Mouse (Mus musculus): ENCODE measurements around the gene Cstb. TPM values are rescaled to one million over a fixed set of nuclear protein-coding genes. Genes with fewer than 3 reads are reported as not detected.
A peak's percentile ranks its signal among the peaks of the same experiment; 100 is the strongest.

Gene Cstb
- total RNA-seq (2021): 10 to 100 TPM; 13.6 to 13.8 TPM
- long read RNA-seq, experiment 1, transcript Cstb-201 (3 exons, 603 nt): major isoform, 43 of 43 reads
- long read RNA-seq, experiment 1, partial matches to known transcripts: 0 of 43 reads
- long read RNA-seq, experiment 1, other reads (novel, unspliced or antisense): 0 of 43 reads
- long read RNA-seq, experiment 2, transcript Cstb-201 (3 exons, 603 nt): major isoform, 42 of 42 reads
- long read RNA-seq, experiment 2, partial matches to known transcripts: 0 of 42 reads
- long read RNA-seq, experiment 2, other reads (novel, unspliced or antisense): 0 of 42 reads

DNA sequence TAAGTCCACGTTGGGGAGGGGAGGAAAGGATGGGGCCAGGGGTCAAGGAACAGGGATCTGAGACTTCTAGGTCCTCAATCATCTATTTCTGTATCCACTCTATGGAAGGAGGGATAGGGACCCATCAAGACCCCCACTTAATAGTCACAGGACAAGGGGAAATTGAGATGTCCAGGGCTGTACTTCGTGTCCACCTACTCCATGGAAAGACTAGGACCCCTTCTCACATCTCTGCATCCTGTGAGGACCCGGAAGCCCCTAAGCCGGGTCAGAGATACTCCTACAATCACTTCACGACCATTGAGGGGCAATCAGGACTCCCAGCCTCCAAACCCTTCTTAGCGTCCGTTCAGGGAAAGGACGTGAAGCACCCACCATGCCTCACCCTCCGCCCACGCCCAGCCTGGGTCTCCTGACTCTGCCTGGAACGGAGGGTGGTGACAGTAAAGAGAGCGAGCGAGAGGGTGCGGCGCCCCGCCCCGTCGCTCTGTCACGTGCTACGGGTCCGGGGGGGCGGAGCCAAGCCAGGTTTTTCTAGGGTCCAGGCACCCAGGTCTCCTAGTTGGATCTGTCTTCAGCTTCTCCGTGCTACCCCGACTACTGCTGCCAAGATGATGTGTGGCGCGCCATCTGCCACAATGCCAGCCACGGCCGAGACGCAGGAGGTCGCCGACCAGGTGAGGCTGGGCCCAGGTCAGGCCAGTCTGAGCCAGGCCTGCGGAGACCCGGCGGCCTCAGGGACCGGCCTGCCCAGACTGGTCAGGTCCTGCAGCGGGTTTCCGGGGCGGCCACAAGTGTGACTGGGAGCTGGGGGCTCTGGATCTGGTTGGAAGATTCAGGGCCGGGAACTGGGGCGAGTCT lies at the start of gene Cstb:
Cstb (plus strand) TSS at position 489 of the 861 bp plus-strand sequence.
- intact Hi-C loops (cut with DNase I): no loop called here
- peak; percentile 74 for DNase-seq

DNA sequence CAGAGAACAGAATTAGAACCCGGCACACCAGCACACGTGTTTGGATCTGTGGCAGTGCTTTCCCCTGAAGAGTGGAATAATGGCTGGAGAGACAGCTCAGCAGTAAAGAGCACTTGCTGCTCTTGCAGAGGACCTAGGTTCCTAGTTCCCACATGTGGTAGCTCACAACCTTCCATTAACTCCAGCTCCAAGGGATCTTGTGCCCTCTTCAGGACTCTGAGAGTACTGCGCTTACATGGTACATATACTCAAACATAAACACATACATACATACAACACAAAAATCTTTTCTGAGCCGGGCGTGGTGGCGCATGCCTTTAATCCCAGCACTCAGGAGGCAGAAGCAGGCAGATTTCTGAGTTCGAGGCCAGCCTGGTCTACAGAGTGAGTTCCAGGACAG lies 47.0 kb upstream of the Cstb start:
- intact Hi-C loops (cut with DNase I): no loop called here
- no peak for DNase-seq

DNA sequence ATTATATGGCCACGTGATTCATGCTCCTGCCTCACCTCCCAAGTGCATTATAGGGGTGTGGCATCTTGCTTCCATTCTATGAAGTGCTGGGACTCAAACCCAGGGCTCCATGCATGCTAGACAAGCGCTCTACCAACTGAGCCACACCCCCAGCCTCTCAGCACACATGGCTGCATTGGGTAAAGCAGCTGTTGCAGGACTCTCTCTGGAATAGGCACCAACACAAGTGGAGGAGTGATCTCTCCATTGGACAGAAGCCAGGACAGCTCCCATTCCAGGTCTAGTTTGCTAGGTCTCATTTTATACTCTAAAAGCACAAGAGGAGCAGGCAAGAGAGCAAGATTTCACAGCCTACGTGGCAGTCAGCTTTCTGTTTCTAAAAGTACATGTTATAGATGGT lies 41.9 kb upstream of the Cstb start:
- intact Hi-C loops (cut with DNase I): no loop called here
- DNase-seq: no peak

DNA sequence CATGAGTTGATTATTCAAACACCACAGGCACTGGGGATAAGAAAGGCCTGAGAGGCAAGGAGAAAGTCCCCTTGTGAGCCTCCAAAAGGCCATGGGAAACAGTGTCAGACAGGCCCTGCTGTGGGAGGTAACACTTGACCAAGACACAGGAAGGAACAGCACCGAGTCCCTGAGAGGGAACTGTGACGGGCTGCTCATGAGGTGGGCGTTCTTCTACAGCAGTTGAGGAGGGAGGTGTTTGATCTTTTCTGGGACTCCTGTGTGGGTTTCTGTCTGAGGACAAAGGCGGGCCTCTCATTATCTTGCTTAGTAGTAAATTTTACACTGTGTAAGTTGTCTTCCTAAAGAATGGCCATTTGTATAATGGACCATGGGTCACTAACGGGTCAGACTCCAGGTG lies 39.9 kb upstream of the Cstb start:
- intact Hi-C loops (cut with DNase I): no loop called here
- no peak for DNase-seq

DNA sequence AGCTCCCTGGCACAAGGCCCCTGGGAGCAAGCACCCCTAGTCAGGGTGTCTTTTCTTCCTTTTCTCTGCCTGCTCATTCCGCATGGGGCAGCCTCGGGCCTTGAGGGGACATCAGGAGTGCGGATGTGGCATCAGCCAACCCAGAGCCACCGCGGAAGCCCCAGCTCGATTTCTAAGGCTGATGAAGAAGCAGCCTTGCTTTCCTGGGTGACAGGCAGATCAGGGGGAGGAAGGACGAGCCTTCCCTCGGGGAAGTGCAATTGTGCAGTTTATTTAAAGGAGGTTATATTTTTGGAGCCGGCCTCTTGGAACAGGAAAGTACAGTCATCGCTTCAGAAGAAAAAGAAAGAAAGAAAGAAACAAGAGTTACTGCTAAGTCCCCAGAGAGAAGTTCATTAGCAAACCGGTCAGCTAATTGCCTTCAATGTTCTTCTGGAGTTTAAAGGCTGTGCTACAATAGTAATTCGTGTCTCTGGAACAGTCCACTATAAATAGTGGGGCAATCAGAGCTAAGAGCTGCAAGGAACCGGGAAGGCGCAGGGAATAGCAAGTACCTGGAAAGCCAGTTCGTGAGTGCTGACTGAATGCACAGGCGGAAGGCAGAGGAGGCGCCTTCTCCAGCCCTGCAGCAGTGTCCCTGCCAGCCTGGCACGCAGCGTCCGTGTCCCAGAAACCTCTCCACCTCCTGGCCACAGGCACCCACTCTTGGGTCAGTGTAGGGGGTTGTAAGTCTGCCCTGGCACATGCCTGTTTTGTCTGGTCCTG lies 37.1 kb upstream of the Cstb start:
- intact Hi-C loops (cut with DNase I): no loop called here
- DNase-seq: no peak

DNA sequence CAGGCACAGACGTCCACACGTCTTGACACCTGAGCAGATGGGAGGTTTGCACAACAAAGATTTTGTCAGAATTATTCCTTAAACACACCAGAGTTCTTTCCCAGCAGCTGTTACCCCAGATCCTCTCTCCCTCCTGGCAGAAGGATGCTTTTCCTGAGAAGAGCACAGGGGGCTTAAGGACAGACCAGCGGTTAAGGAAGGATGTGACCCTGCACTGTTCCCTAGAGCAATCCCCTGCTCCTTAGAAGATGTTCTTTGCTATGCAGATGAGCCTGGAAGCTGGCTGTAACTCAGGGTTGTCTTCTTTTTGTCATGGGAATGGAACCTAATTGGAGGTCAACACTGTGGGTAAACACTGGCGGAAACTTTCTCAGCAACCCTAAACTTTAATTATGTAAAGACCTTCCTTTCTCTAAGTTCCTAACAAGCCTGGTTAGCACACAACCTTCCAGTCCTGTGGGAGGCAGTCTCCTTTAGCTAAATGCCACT lies 34.4 kb upstream of the Cstb start:
- no peak for DNase-seq
- intact Hi-C loops (cut with DNase I): loop anchor here (5.0 kb wide), 1 partner anchor 39 kb away; the partner anchor contains the start of gene Agpat3

DNA sequence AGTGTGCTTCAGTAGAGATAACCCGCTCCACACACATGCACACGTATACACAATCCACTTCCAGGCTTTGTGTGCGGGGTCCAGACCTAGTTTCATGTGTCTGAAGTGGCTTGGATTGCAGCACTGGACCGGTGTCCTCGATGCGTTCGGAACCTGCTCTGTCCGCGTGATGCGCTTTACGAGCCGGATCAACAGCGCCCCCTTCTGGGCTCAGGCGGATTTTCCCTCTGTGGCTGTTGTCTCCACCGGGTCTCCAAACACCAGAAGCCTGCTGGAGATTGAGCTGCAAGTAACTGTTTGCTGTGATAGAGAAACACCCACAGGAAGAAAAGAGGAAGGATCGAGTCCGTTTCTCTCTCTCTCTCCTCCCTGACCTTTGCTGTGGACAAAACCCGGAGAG lies 33.4 kb upstream of the Cstb start:
- peak; percentile 67 to 77 for DNase-seq
- intact Hi-C loops (cut with DNase I): loop anchor here (2.0 to 5.0 kb wide), 3 partner anchors 40 to 113 kb away; partner anchors contain the start of gene Agpat3

DNA sequence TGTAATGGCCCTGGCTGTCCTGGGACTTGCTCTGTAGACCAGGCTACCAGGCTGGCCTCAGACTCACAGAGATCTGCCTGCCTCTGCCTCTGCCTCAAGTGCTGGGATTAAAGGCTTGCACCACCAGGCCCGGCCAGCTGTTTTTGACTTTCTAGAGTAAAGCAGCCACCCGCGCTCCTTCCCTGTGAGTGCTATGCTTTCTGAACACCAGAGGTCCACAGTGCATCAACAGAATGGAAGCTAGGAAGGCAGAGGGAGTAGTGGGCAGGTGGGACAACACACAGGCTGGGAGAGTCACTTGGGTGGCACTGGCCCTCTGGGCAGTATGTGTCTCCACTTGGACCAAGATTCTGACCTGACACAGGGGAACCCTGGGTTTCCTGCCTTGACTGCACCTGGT lies 30.1 kb upstream of the Cstb start:
- no peak for DNase-seq
- intact Hi-C loops (cut with DNase I): no loop called here

DNA sequence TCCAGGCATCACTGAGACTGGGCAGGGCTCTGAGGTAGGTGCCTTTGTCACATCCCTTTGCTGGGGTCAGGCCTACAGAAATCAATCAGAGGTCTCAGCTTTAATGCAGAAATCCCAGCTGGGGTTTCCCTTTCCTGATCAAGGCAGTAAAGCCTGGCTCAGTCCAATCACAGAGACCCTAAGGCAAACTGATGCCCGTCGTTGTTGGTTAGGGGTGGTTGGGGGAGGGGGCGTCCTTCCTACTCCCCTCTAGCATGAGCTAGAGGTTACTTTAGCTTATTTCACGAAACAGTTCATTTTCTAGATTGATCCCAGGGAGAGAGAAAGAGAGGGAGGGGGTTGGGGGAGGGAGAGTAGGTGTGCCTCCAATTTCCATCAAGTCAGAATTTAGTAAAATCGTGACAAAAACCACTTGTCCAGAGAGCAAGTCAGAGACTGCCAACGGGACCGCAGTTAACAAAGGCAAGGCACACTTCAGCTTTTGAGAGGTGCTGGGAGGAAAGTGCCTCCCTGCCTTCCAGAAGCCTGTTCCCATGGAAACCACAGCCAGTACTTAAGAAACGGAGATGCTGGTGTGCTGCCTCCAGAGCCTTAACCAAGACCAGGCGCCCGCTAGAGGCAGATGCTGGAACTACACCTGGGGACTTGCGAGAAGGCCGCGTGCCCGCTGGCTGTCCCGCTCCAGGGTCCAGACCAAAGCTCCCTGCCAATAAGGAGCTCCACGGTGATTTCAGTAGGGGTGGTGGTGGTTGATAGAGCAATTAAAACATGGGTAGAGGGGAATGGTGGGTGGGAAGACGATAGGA lies 29.4 kb upstream of the Cstb start:
- DNase-seq: peak; percentile 90 to 92
- intact Hi-C loops (cut with DNase I): no loop called here

DNA sequence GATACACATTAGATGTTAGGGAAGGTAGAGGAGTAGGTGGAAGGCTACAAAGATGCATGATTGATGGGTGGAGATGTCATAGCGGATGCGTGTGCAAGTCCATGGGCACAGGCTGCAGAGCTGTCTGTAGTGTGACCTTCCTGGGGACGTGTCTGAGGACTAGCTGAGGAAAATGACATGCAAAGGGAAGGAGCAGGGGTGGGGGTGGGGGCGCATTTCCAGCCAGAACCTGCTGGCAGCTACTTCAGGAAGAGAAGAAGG lies 28.9 kb upstream of the Cstb start:
- intact Hi-C loops (cut with DNase I): no loop called here
- no peak for DNase-seq

DNA sequence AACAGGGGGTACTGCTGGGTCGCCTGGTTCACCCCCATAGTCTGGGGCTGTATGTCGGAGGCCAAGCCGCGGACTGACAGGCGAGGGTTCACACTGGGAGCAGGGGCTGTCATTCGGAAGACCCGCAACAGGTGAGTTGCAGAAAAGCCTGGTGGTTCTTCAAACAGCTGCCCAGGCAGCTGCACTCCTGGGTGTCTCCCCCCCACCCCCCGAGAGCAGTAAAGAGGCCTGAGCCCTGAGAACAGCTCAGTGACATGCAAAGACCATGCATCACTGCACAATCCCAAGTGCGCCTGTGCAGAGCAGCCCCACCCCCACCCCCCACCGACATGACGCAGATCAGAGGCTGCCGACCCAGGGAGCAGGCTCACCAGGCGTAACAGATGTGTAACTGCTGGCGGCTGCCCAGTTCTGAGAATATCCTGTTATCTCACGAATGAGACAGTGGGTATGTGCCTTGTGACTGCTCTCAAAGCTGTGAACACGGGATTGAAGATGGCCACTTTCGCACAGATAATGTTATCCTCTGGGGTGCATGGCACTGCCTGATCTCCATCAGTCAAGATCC lies 26.3 kb upstream of the Cstb start:
- DNase-seq: no peak
- intact Hi-C loops (cut with DNase I): no loop called here

DNA sequence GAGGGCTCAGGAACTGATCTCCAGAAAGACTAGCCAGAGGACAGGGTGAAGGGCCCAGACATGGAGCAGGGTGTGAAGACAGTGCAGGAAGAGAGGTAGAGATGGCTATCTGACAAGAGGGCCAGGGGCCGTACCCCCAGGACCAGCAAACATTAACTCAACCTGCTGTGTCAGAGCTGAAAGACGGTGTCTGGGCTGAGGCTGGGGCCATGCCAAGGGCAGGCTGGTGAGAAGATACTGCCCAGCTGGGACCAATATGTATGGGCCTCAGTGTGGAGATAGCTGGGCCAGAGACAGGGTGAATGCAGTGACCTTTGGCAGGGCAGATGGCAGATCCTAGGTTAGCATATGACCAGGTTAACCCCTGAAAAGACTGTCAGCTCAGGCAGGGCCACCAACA lies 24.3 kb upstream of the Cstb start:
- intact Hi-C loops (cut with DNase I): no loop called here
- no peak for DNase-seq

DNA sequence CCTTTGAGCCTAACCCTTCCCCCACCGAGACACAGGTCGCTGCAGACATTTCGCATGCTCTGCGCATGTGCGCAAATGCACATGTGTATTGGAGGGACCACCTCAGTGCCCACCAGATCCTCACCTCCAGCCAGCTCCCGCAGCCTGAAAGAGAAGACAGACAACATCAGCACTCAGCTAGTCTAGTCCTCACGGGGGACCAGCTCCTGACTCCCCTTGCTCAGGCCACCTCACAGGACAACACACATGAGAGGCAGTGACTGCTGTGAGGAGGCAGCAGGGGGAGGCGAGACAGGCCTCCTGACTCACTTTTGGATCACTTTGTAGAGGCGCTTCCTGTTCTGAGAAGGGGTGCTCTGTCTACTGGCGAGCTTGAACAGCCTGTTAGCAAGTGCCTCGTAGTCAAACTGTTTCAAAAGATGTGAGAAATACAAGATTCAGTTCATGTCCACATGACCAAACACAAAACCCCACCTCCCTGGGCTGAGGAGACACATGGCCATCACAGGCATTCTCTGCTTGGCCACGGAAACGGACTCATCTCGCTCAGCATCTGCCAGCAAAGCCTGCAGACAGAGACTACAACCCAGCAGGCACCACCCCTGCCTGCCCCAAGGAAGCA lies 23.1 kb upstream of the Cstb start:
- intact Hi-C loops (cut with DNase I): no loop called here

DNA sequence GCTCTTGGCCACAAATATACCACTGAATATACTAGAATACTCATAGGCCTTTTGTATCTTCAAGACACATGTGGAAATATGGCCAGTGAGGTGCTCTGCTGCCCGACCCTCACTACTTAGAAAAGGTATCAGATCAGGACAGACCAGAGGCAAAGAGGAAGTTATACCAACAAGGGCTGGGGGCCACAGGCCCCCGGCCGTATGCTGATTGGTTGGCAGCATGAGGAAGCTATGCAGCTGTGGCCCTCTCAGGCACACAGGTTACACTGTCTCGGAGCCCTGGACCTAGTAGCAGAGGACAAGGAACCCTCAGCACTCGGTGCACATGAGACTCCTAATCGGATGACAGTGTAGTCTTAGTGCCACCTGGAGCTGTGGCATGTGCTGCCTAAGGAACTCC lies 19.3 kb upstream of the Cstb start:
- no peak for DNase-seq
- intact Hi-C loops (cut with DNase I): no loop called here

More for the DNA sequence above, 23.1 kb upstream of the Cstb start:
- DNase-seq: no peak

DNA sequence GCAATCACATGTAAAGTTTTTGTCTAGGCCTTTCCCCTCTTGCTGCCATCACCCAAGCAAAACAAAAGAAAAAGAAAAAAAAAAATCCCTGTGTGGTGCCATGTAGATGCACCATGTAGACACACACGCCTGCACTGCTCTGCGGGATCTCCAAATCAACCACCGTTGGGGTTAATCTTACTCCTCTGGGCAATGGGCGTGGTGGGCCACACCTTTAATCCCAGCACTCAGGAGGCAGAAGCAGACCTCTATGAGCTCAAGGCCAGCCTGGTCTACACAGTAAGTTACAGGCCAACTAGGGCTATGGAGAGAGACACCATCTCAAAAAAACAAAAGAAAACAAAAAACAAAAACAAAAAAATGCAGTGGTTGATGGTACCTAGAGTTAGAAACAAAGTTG lies 18.3 kb upstream of the Cstb start:
- no peak for DNase-seq
- intact Hi-C loops (cut with DNase I): no loop called here

DNA sequence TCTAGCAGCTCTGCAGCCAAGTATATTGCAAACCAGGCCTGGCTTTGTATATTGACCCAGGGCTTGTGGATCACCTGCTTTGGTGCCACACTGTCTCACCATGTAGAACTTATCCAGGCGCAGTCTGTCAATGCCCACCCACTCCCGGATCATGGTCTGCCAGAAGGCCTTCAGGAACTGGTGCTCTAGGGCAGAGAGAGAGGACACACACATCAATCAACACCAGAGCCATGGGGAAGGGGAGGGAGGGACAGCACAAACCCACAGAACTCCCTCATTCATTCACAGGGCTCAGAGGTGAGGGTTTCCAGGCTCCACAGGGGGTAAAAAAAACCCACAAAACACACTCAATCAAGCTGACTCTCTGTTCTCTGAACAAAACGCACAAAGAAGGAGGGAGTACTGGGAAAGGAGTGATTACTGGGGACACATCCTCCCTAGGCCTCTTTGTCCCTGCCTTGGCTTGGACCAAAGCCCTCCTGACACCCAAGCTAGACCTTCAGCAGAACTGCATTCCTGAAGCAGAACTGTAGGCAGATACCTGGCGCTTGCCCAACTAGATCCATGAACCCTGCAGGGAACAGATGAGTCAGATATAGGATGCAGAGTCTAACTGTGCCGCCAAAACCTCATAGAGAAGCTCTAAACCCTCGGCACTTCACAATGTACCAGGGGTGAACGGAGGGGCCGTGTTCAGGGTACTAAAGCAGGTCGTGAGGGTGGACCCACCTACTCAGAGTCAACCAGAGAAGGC lies 16.3 kb upstream of the Cstb start:
- intact Hi-C loops (cut with DNase I): no loop called here
- no peak for DNase-seq

DNA sequence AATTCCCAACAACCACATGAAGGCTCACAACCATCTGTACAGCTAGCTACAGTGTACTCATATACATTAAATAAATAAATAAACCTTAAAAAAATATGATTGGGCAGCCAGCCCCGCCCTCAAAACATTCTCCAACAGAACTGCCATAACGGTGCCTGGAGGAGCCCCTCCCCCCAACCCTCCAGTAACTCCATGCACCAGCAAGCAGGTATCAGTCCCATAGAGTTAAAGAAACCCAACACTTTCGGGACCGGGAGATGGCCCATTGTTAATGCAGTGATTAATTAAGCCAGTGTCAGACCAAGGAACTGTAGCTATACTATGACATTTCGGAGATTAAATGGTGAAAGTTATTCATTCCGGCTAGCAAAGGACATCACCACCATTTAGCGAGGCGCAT lies 13.6 kb upstream of the Cstb start:
- intact Hi-C loops (cut with DNase I): loop anchor here (5.0 kb wide), 1 partner anchor 230 kb away; no protein-coding TSS in a partner anchor
- DNase-seq: no peak

DNA sequence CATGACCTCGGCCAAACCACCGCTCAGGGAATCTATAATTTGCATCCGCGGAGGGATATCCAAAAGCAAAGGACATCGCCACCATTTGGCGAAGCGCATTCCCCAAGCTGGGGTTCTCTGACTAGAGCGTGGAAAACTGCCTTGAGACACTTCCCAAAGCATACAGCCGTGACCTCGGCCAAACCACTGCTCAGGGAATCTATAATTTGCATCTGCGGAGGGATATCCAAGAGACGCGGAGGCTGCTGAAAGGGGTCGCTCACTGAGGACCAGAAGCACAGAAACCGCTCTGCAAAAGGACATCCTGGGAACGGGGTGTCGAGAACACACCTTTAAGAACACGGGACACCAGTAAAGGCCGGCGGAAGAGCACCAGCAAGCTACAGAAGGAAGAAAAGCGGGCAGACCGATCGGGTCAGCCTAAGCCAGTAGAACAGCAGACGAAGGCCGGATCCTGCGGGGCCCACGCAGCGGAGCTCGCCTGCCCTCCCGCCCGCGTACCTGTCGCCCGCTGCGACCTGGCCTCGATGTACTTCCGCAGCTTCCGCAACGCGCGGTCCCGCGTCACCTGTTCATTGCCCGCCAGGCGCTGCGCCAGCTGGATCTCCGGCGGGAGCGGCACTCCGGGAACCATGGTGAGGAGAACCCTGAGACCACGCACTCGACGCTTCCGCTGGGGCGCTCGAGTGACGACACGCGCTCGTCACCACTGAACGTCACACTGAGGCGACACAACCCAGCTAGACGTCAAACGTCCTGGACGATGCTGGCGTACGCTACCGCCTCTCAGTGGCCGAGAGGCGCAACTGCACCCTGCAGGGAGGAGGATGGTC lies 12.9 kb upstream of the Cstb start, which contains the start of gene Rrp1:
Rrp1 (minus strand) TSS at position 725 of the 833 bp plus-strand sequence.
- peak; percentile 79 to 93 for DNase-seq
- intact Hi-C loops (cut with DNase I): loop anchor here (5.0 kb wide), 1 partner anchor 230 kb away; no protein-coding TSS in a partner anchor
